Mouse (Mus musculus) CH12.LX (cell line): Measurements from ENCODE around the gene Slc25a20.

Source experiments
- CTCF ChIP-seq, 2 experiments: IDR thresholded peaks in 1 of 2; conservative IDR thresholded peaks in 1 of 2; 2 replicates each; pipeline ENCODE4 v1.5.1; 2011 to 2012; ENCODE audit warnings: low read depth in 2 of 2, low read length in 2 of 2, improper control_type of control experiment in 1 of 2, inconsistent platforms in 1 of 2, mild to moderate bottlenecking in 1 of 2, moderate library complexity in 1 of 2
- NRF1 ChIP-seq: IDR thresholded peaks from 2 replicates; pipeline ENCODE4 v1.6.1; 2014; ENCODE audit warnings: low read depth, mild to moderate bottlenecking, inconsistent platforms, low read length, improper control_type of control experiment, moderate library complexity

DNA sequence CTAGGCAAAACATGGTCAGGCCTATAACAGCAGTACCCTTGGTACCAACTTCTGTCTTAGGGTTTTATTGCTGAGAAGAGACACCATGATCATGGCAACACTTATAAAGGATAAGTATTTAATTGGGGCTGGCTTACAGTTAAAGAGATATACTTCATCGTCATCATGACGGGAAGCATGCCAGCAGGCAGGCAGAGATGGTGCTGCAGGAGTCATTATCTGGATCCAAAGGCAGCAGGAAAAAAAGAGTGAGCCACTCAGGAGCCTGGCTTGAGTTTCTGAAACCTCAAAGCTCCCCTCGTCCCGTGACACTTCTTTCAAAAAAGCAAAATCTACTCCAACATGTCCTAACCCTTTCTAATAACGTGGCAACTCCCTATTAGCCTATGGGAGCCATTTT, 29.5 kb upstream of the Slc25a20 start:
- TF ChIP-seq NRF1: no peak
- TF ChIP-seq CTCF (conservative IDR thresholded peaks at IDR 0.05 in 1 of 2, IDR thresholded peaks at IDR 0.05 in 1 of 2; ENCODE audit: low read depth in 2 of 2, low read length in 2 of 2): no peak
